Mouse (Mus musculus): ENCODE results near the gene Mllt3. TPM values are rescaled to one million over a fixed set of nuclear protein-coding genes. Genes with fewer than 3 reads are reported as not detected.

The Mllt3 gene
- polyA plus RNA-seq, 1 experiment from 2014 or later, result 43.6 TPM

GRCm38 (mm10) chr4:87881995-87882394 lies 151.2 kb downstream of the Mllt3 start:
- Histone ChIP-seq H3K4me2 (no peak overlapping the region), H3K9ac (no peak overlapping the region), H3K4me3 (ENCODE audit: low read depth, low read length) (no peak overlapping the region), H3K27me3 (ENCODE audit: insufficient read depth, low read length) (no peaks in the 10 kb centered on the region), H3K27ac (ENCODE audit: low read depth) (no peak overlapping the region), H3K36me3 (ENCODE audit: insufficient read depth) (no peaks in the 10 kb centered on the region), H3K9me3 (ENCODE audit: low read depth, low read length) (no peaks in the 10 kb centered on the region), H3K4me1 (ENCODE audit: insufficient read depth) (no peaks in the 10 kb centered on the region; the same call in 1 of the 2 replicates)
- no peak for DNase-seq
- no peak for TF ChIP-seq CTCF (IDR thresholded peaks at IDR 0.05; ENCODE audit: low read depth)
- ATAC-seq (ENCODE audit: insufficient read depth), result no peak
- WGBS, result 100% methylated on average over 1 of the region's 1 CpGs

- no peak for DNase-seq
- Histone ChIP-seq H3K4me1 (ENCODE audit: insufficient read depth) (no peaks in the 10 kb centered on the region; the same call in 1 of the 2 replicates), H3K36me3 (ENCODE audit: insufficient read depth) (no peaks in the 10 kb centered on the region), H3K4me3 (ENCODE audit: low read depth, low read length) (no peak overlapping the region), H3K9ac (no peak overlapping the region), H3K27me3 (ENCODE audit: insufficient read depth, low read length) (no peaks in the 10 kb centered on the region), H3K27ac (ENCODE audit: low read depth) (no peak overlapping the region), H3K9me3 (ENCODE audit: low read depth, low read length) (no peaks in the 10 kb centered on the region), H3K4me2 (no peak overlapping the region)
- 66% methylated on average over 2 of the region's 2 CpGs for WGBS
- no peak for ATAC-seq (ENCODE audit: insufficient read depth)
- no peak for TF ChIP-seq CTCF (IDR thresholded peaks at IDR 0.05; ENCODE audit: low read depth)
These were observed 151.6 kb downstream of the Mllt3 start for GRCm38 (mm10) chr4:87881583-87881982.

- no peak for ATAC-seq (ENCODE audit: insufficient read depth)
- no peaks in the 10 kb centered on the region for H3K4me1 ChIP-seq (ENCODE audit: insufficient read depth)
- H3K9me3 ChIP-seq (ENCODE audit: low read depth, low read length), result no peaks in the 10 kb centered on the region
- H3K4me3 ChIP-seq (ENCODE audit: low read depth, low read length), result no peak overlapping the region
- DNase-seq, result peak; percentile 36
- 0 out of 2 replicates have a peak overlapping the region, but pooled peaks have one; percentile 47 for H3K27ac ChIP-seq (ENCODE audit: low read depth)
- no peak for TF ChIP-seq CTCF (IDR thresholded peaks at IDR 0.05; ENCODE audit: low read depth)
- no peaks in the 10 kb centered on the region for H3K27me3 ChIP-seq (ENCODE audit: insufficient read depth, low read length)
- WGBS, result 38% methylated on average over 2 of the region's 2 CpGs
- no peaks in the 10 kb centered on the region for H3K36me3 ChIP-seq (ENCODE audit: insufficient read depth)
- no peak overlapping the region for H3K9ac ChIP-seq
- H3K4me2 ChIP-seq, result no peak overlapping the region
These were observed 152.9 kb downstream of the Mllt3 start for GRCm38 (mm10) chr4:87880297-87880696.

GRCm38 (mm10) chr4:87878701-87879100 lies 154.5 kb downstream of the Mllt3 start:
- H3K9me3 ChIP-seq (ENCODE audit: low read depth, low read length), result no peaks in the 10 kb centered on the region
- no peak for TF ChIP-seq CTCF (IDR thresholded peaks at IDR 0.05; ENCODE audit: low read depth)
- no peak for ATAC-seq (ENCODE audit: insufficient read depth)
- no peak overlapping the region for H3K9ac ChIP-seq
- no peak overlapping the region for H3K4me3 ChIP-seq (ENCODE audit: low read depth, low read length)
- DNase-seq, result no peak
- WGBS, result 73% methylated on average over 6 of the region's 6 CpGs
- H3K36me3 ChIP-seq (ENCODE audit: insufficient read depth), result no peaks in the 10 kb centered on the region
- H3K4me1 ChIP-seq (ENCODE audit: insufficient read depth), result no peaks in the 10 kb centered on the region
- H3K27me3 ChIP-seq (ENCODE audit: insufficient read depth, low read length), result no peaks in the 10 kb centered on the region
- H3K27ac ChIP-seq (ENCODE audit: low read depth), result no peak overlapping the region
- H3K4me2 ChIP-seq, result no peak overlapping the region

GRCm38 (mm10) chr4:87870563-87870962 lies 162.6 kb downstream of the Mllt3 start:
- Histone ChIP-seq H3K4me2 (no peak overlapping the region), H3K9ac (no peak overlapping the region), H3K4me3 (ENCODE audit: low read depth, low read length) (no peak overlapping the region), H3K9me3 (ENCODE audit: low read depth, low read length) (no peaks in the 10 kb centered on the region), H3K27me3 (ENCODE audit: insufficient read depth, low read length) (no peaks in the 10 kb centered on the region), H3K4me1 (ENCODE audit: insufficient read depth) (peaks cover 4% of the 10 kb centered on the region; the same call in 1 of the 2 replicates), H3K27ac (ENCODE audit: low read depth) (no peak overlapping the region), H3K36me3 (ENCODE audit: insufficient read depth) (peaks cover 6% of the 10 kb centered on the region; the same call in 1 of the 2 replicates)
- no peak for ATAC-seq (ENCODE audit: insufficient read depth)
- DNase-seq, result no peak
- no peak for TF ChIP-seq CTCF (IDR thresholded peaks at IDR 0.05; ENCODE audit: low read depth)
- 43% methylated on average over 2 of the region's 2 CpGs for WGBS

GRCm38 (mm10) chr4:87866564-87866963 lies 166.6 kb downstream of the Mllt3 start:
- 72% methylated on average over 3 of the region's 3 CpGs for WGBS
- no peak for TF ChIP-seq CTCF (IDR thresholded peaks at IDR 0.05; ENCODE audit: low read depth)
- H3K27me3 ChIP-seq (ENCODE audit: insufficient read depth, low read length), result no peaks in the 10 kb centered on the region
- no peak overlapping the region for H3K27ac ChIP-seq (ENCODE audit: low read depth)
- H3K9me3 ChIP-seq (ENCODE audit: low read depth, low read length), result no peaks in the 10 kb centered on the region
- ATAC-seq (ENCODE audit: insufficient read depth) (no peak), DNase-seq (no peak)
- H3K4me3 ChIP-seq (ENCODE audit: low read depth, low read length), result no peak overlapping the region
- peaks cover 4% of the 10 kb centered on the region; the same call in 1 of the 2 replicates for H3K4me1 ChIP-seq (ENCODE audit: insufficient read depth)
- no peak overlapping the region for H3K4me2 ChIP-seq
- no peak overlapping the region for H3K9ac ChIP-seq
- H3K36me3 ChIP-seq (ENCODE audit: insufficient read depth), result no peaks in the 10 kb centered on the region

- Histone ChIP-seq H3K4me2 (no peak overlapping the region), H3K36me3 (ENCODE audit: insufficient read depth) (no peaks in the 10 kb centered on the region), H3K27ac (ENCODE audit: low read depth) (no peak overlapping the region), H3K27me3 (ENCODE audit: insufficient read depth, low read length) (no peaks in the 10 kb centered on the region), H3K9me3 (ENCODE audit: low read depth, low read length) (no peaks in the 10 kb centered on the region), H3K4me1 (ENCODE audit: insufficient read depth) (peaks cover 4% of the 10 kb centered on the region; the same call in 1 of the 2 replicates), H3K4me3 (ENCODE audit: low read depth, low read length) (no peak overlapping the region), H3K9ac (no peak overlapping the region)
- no peak for DNase-seq
- ATAC-seq (ENCODE audit: insufficient read depth), result no peak
- no peak for TF ChIP-seq CTCF (IDR thresholded peaks at IDR 0.05; ENCODE audit: low read depth)
- 34% methylated on average over 3 of the region's 3 CpGs for WGBS
These were observed 167.3 kb downstream of the Mllt3 start for GRCm38 (mm10) chr4:87865848-87866247.

GRCm38 (mm10) chr4:87865041-87865440 lies 168.1 kb downstream of the Mllt3 start:
- Histone ChIP-seq H3K9me3 (ENCODE audit: low read depth, low read length) (no peaks in the 10 kb centered on the region), H3K27ac (ENCODE audit: low read depth) (no peak overlapping the region), H3K36me3 (ENCODE audit: insufficient read depth) (no peaks in the 10 kb centered on the region), H3K9ac (no peak overlapping the region), H3K4me2 (no peak overlapping the region), H3K4me1 (ENCODE audit: insufficient read depth) (peaks cover 4% of the 10 kb centered on the region; the same call in 1 of the 2 replicates), H3K27me3 (ENCODE audit: insufficient read depth, low read length) (no peaks in the 10 kb centered on the region), H3K4me3 (ENCODE audit: low read depth, low read length) (no peak overlapping the region)
- no peak for DNase-seq
- TF ChIP-seq CTCF (IDR thresholded peaks at IDR 0.05; ENCODE audit: low read depth), result no peak
- no peak for ATAC-seq (ENCODE audit: insufficient read depth)
- 52% methylated on average over 3 of the region's 3 CpGs for WGBS

All from lung, embryonic 14.5 days (tissue).